ENCODE assay signal across 11 mouse cellular contexts in genomic region chr2:26541258-26541910, GRCm38 (mm10). TPM values are rescaled to one million over a fixed set of nuclear protein-coding genes. Genes with fewer than 3 reads are reported as not detected.
DNase-seq lines count a peak whose midpoint lies in the region; ATAC-seq and TF ChIP-seq lines count a peak whose summit lies in the region.
"Had no signal": no experiment of that assay in that cellular context is flagged by ENCODE, and none has a peak within 500 bp of the region (broad histone marks: within the 10 kb centered on the region; RNA-seq: fewer than 3 reads in every experiment).

No protein-coding gene starts in this region.

- no peaks in the 10 kb centered on the region for H3K27me3 ChIP-seq in lung, embryonic 14.5 days (ENCODE audit: insufficient read depth, low read length)
- H3K27me3 ChIP-seq in embryonic facial prominence, embryonic 14.5 days (replicated peaks; ENCODE audit: control insufficient read depth, insufficient read depth, low read length), result no peaks in the 10 kb centered on the region
- H3K27me3 ChIP-seq in hindbrain, embryonic 12.5 days, result no peaks in the 10 kb centered on the region; the same call in 1 of the 2 replicates
- no peaks in the 10 kb centered on the region for H3K27me3 ChIP-seq in myocyte (ENCODE audit: control insufficient read depth, insufficient read depth, insufficient read length)
- H3K27me3 ChIP-seq: Patski had no signal

- TF ChIP-seq POLR2A in myocyte (IDR thresholded peaks at IDR 0.05; ENCODE audit: insufficient read length, low read depth), result no peak

- peak; percentile 22; the same call in 1 of the 2 replicates for ATAC-seq in lung, embryonic 14.5 days (ENCODE audit: insufficient read depth)
- ATAC-seq in embryonic facial prominence, embryonic 14.5 days (ENCODE audit: low read depth), result peak; percentile 79
- peak; percentile 33; the same call in 1 of the 2 replicates for ATAC-seq in hindbrain, embryonic 12.5 days (ENCODE audit: low FRiP score)
- ATAC-seq: Patski had no signal

- peak; percentile 23 for DNase-seq in lung, embryonic 14.5 days
- DNase-seq in lung, postnatal 14 days, result no peak
- peak; percentile 71 for DNase-seq in embryonic facial prominence, embryonic 14.5 days (ENCODE audit: low spot score)
- no peak for DNase-seq in cerebellum, postnatal 4 days (ENCODE audit: low spot score in 2 of 2)
- DNase-seq in right cerebral cortex, postnatal 10 days (ENCODE audit: low spot score in 2 of 2), result no peak
- no peak for DNase-seq in left cerebral cortex, adult 11 months (ENCODE audit: low spot score)

- no peak overlapping the region for H3ac ChIP-seq in myocyte (ENCODE audit: control insufficient read depth, insufficient read length)

- H3K4me2 ChIP-seq in lung, embryonic 14.5 days, result no peak overlapping the region
- H3K4me2 ChIP-seq in embryonic facial prominence, embryonic 14.5 days (ENCODE audit: low read depth, low read length), result no peak overlapping the region
- no peak overlapping the region for H3K4me2 ChIP-seq in hindbrain, embryonic 12.5 days (replicated peaks)
- peak overlapping the region; percentile 5 for H3K4me2 ChIP-seq in myocyte (ENCODE audit: low read depth)

- 36% methylated on average over 9 of the region's 9 CpGs for WGBS in lung, embryonic 14.5 days
- WGBS in embryonic facial prominence, embryonic 14.5 days, result 21% methylated on average over 8 of the region's 9 CpGs
- WGBS in hindbrain, embryonic 12.5 days, result 38% methylated on average over 9 of the region's 9 CpGs

- H3K9me3 ChIP-seq in lung, embryonic 14.5 days (ENCODE audit: low read depth, low read length), result no peaks in the 10 kb centered on the region
- no peaks in the 10 kb centered on the region for H3K9me3 ChIP-seq in embryonic facial prominence, embryonic 14.5 days (ENCODE audit: control insufficient read depth, low read length)
- H3K9me3 ChIP-seq in hindbrain, embryonic 12.5 days (replicated peaks), result no peaks in the 10 kb centered on the region

- H3K9ac ChIP-seq in lung, embryonic 14.5 days, result no peak overlapping the region; the same call in 1 of the 2 replicates
- H3K9ac ChIP-seq in embryonic facial prominence, embryonic 14.5 days (ENCODE audit: low read depth, low read length), result no peak overlapping the region
- H3K9ac ChIP-seq in hindbrain, embryonic 12.5 days, result no peak overlapping the region

- H3K79me2 ChIP-seq in myocyte (ENCODE audit: control insufficient read depth, insufficient read depth), result no peaks in the 10 kb centered on the region

- H3K4me3 ChIP-seq in lung, embryonic 14.5 days (ENCODE audit: low read depth, low read length), result no peak overlapping the region
- H3K4me3 ChIP-seq in embryonic facial prominence, embryonic 14.5 days (ENCODE audit: low read depth, low read length), result no peak overlapping the region
- no peak overlapping the region for H3K4me3 ChIP-seq in hindbrain, embryonic 12.5 days
- no peak overlapping the region for H3K4me3 ChIP-seq in myocyte

- TF ChIP-seq CTCF in lung, embryonic 14.5 days (IDR thresholded peaks at IDR 0.05; ENCODE audit: low read depth), result no peak

- H3K36me3 ChIP-seq in lung, embryonic 14.5 days (ENCODE audit: insufficient read depth), result no peaks in the 10 kb centered on the region
- no peaks in the 10 kb centered on the region for H3K36me3 ChIP-seq in embryonic facial prominence, embryonic 14.5 days (ENCODE audit: control insufficient read depth, insufficient read depth, low read length)
- no peaks in the 10 kb centered on the region for H3K36me3 ChIP-seq in hindbrain, embryonic 12.5 days
- no peaks in the 10 kb centered on the region for H3K36me3 ChIP-seq in myocyte (ENCODE audit: control insufficient read depth, insufficient read depth)

- peaks cover 6% of the 10 kb centered on the region for H3K4me1 ChIP-seq in lung, embryonic 14.5 days (ENCODE audit: insufficient read depth)
- H3K4me1 ChIP-seq in embryonic facial prominence, embryonic 14.5 days (ENCODE audit: control insufficient read depth, insufficient read depth, low read length), result peaks cover 9% of the 10 kb centered on the region
- H3K4me1 ChIP-seq in hindbrain, embryonic 12.5 days, result peaks cover 30% of the 10 kb centered on the region

- peak overlapping the region; percentile 87 for H3K27ac ChIP-seq in lung, embryonic 14.5 days (ENCODE audit: low read depth)
- peak overlapping the region; percentile 54; the same call in 1 of the 2 replicates for H3K27ac ChIP-seq in embryonic facial prominence, embryonic 14.5 days (replicated peaks; ENCODE audit: low read depth, low read length)
- peak overlapping the region; percentile 64 for H3K27ac ChIP-seq in hindbrain, embryonic 12.5 days

TF ChIP-seq in myocyte, 11 proteins besides CTCF, POLR2A, EP300 and RAD21:
- TF ChIP-seq MYOD1 (IDR thresholded peaks at IDR 0.05; ENCODE audit: control insufficient read depth in 1 of 3, insufficient read length in 2 of 3, low read depth in 2 of 3) (peak in 2 of 3 experiments; percentile 83), MYOG (IDR thresholded peaks at IDR 0.05; ENCODE audit: control insufficient read depth in 1 of 3, insufficient read depth in 1 of 3, insufficient read length in 2 of 3, low read depth in 2 of 3) (peak in 2 of 3 experiments; percentile 79 to 90), POLR2AphosphoS2 (IDR thresholded peaks at IDR 0.05; ENCODE audit: insufficient read length, low read depth) (no peak), CEBPB (IDR thresholded peaks at IDR 0.05; ENCODE audit: insufficient read depth, poor library complexity, severe bottlenecking) (no peak), TCF3 (IDR thresholded peaks at IDR 0.05; ENCODE audit: insufficient read length, low read depth) (no peak), MAX (IDR thresholded peaks at IDR 0.05; ENCODE audit: low read depth) (no peak), USF1 (IDR thresholded peaks at IDR 0.05; ENCODE audit: low read depth) (no peak)

RNA-seq across cellular contexts. Expression of gene Notch1, which starts 24.9 kb away (rescaled TPM):
- 37.7 and 44.0 TPM in 2 replicates for polyA plus RNA-seq in lung, embryonic 14.5 days (2014; fragmentation: Nextera tagmentation; extraction: Ambion mirVana)
- 29.9 and 35.8 TPM in 2 replicates for polyA plus RNA-seq in embryonic facial prominence, embryonic 14.5 days (2014; fragmentation: Nextera tagmentation; extraction: Ambion mirVana)
- polyA plus RNA-seq in hindbrain, embryonic 12.5 days (2016; fragmentation: Nextera tagmentation; extraction: Ambion mirVana), result 38.0 and 41.0 TPM in 2 replicates
- 16.3 TPM for polyA plus RNA-seq in myocyte (2012; fragmentation: generic; extraction: Trizol)

RNA-seq across cellular contexts. Expression of gene Egfl7, which starts 38.4 kb away (rescaled TPM):
- polyA plus RNA-seq in lung, embryonic 14.5 days (2014; fragmentation: Nextera tagmentation; extraction: Ambion mirVana), result 269 and 311 TPM in 2 replicates
- 110 and 119 TPM in 2 replicates for polyA plus RNA-seq in embryonic facial prominence, embryonic 14.5 days (2014; fragmentation: Nextera tagmentation; extraction: Ambion mirVana)
- polyA plus RNA-seq in hindbrain, embryonic 12.5 days (2016; fragmentation: Nextera tagmentation; extraction: Ambion mirVana), result 61.4 and 72.1 TPM in 2 replicates
- polyA plus RNA-seq in myocyte (2012; fragmentation: generic; extraction: Trizol), result 2.7 TPM

RNA-seq across cellular contexts. Expression of gene Gm20532, which starts 45.1 kb away (rescaled TPM):
- not detected in 2 replicates for polyA plus RNA-seq in lung, embryonic 14.5 days (2014; fragmentation: Nextera tagmentation; extraction: Ambion mirVana)
- not detected in 2 replicates for polyA plus RNA-seq in embryonic facial prominence, embryonic 14.5 days (2014; fragmentation: Nextera tagmentation; extraction: Ambion mirVana)
- polyA plus RNA-seq in hindbrain, embryonic 12.5 days (2016; fragmentation: Nextera tagmentation; extraction: Ambion mirVana), result not detected in 2 replicates
- polyA plus RNA-seq in myocyte (2012; fragmentation: generic; extraction: Trizol), result not detected
- polyA plus RNA-seq: intestine, embryonic 14.5 days; liver, embryonic 16.5 days; Patski had no signal

Comparison
In these comparisons a context has a peak if more than half of its experiments do, and no peak if none do; other contexts are left out.
1. DNase-seq: peak in lung, embryonic 14.5 days (single experiment) and embryonic facial prominence, embryonic 14.5 days (single experiment); none in lung, postnatal 14 days (single experiment), cerebellum, postnatal 4 days (0 of 2), right cerebral cortex, postnatal 10 days (0 of 2) and left cerebral cortex, adult 11 months (single experiment).
2. ATAC-seq: peak in every context shown above with its lines; median percentile 79 in embryonic facial prominence, embryonic 14.5 days; 33 in hindbrain, embryonic 12.5 days; 22 in lung, embryonic 14.5 days.
3. RNA of gene Egfl7, which starts 38.4 kb away (polyA plus RNA-seq): 269 to 311 TPM in lung, embryonic 14.5 days, 110 to 119 TPM in embryonic facial prominence, embryonic 14.5 days and 61.4 to 72.1 TPM in hindbrain, embryonic 12.5 days; 2.7 TPM in myocyte (single experiment); every median in the first group is over 10 times any median in the second.
4. Peak in every context shown above with its lines, with median percentiles within 50 percentile points of each other: H3K27ac ChIP-seq.